Mouse (Mus musculus) thymus, postnatal 25 days (tissue): ENCODE measurements around the gene Stim1.
"Not testable (repeated sequence)": the region's sequence is repeated elsewhere in the genome, so short reads cannot be mapped to it uniquely, and the experiment has no call there.

Source experiments
- DNase-seq: peaks from one replicate; pipeline ENCODE4 v3.0.0; 2022

Gene Stim1

DNA sequence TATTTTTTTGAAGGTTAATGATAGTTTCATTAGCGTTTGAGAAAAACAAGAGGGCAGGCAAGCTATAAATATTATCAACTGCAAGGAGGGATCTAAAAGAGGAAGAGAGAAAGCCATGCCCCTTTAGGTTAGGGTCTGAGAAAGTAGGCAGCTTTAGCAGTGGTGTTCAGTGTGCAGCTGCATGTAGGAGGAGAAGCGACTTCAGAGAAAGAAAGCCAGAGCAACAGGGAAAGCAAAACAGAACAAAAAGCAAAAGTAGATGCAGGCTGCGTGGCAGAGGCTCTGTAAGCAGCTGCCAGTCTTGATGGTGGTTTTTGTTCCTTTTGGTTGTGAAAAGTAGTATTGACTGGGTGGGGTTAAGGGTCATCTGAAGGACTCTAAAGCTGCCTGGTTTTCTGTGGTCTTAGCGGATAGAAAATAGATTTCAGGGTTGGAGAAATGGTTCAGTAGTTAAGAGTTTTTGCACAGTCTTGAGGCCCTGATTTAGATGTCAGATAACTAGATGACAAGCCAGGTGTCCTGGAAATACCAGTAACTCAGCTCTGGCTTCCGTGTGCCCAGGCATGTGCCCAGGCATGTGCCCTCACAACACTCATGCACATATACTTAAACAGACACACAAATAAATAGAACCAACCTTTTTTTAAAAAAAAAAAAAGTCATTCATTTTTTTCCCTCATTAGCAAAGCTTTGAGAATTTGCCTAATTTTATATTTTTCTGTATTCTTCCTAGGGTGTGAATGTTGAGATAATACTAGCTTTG, 191.2 kb downstream of the Stim1 start:
- DNase-seq, result no peak

DNA sequence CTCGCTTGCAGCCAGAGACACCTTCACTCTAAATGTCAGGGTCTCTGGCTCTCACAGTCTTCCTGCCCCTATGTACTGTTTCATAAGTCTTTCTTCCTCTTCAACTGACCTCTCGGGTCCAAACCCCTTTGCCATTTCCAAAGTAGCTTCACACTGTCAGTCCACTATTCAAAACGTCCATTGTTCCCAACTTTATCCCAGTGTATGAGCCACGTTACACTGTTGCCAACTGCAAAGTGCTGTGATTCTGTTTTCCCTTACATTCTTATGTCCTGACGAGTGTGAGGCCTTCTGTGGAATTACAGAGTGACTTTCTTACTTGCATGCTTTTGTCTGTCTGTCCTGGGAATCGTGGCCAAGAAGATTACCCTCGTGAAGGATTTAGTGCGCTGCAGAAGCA, 200.0 kb downstream of the Stim1 start:
- DNase-seq, result no peak

- no peak for DNase-seq
These were observed 205.1 kb downstream of the Stim1 start for GRCm38 (mm10) chr7:102472675-102473074.

DNA sequence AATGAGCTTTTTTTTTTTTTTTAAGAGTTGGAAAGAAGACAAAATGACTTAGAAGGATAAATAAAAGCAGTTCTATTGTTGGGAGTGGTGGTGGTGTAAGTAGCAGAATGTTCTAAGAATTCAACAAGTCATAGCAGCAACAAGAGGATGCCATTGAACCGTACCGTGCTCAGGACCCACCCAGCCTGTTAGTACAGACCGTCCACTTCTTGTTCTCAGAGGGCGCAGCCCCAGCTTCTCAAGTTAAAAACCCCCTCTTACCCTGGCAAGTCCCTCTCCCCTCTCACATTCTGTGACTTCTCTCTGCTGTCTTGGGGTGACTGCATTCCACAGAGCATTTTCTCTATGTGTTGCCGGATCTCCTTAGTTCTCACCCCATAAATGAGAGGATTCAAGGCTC, 209.0 kb downstream of the Stim1 start:
- no peak for DNase-seq

DNA sequence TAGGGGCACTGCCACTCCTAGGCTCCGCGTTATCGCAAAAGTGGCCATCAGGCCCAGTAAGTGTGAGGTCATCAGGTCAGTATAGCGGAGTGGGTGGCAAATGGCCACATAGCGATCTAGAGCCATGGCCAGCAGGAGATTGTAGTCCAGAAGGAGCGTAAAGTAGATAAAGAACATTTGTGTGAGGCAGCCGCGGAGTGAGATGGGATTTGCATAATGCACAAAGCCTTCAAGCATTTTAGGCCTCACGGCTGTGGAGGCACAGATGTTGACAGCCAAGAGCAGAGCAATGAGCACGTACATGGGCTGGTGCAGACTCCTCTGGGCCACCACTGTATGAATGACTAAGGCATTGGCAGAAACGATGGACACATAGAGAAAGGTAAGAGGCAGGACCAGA, 209.8 kb downstream of the Stim1 start:
- no peak for DNase-seq

DNA sequence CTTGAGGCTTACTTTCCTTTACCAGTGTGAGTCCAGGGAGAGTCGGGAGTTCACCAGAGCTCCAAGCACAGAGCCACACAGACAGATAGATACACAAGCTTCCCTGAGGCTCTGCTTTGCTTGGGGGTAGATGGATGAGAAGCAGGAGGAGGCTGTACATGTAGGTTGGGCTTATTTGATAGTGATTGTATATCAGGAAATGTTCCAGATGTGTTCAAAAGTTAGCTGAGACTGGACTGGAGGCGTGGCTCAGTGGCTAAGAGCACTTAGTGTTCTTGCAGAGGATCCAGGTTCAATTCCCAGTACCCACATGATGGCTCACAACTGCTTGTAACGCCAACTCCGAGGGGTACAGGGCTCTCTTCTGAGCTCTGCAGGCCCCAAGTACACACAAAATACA, 210.8 kb downstream of the Stim1 start:
- no peak for DNase-seq

DNA sequence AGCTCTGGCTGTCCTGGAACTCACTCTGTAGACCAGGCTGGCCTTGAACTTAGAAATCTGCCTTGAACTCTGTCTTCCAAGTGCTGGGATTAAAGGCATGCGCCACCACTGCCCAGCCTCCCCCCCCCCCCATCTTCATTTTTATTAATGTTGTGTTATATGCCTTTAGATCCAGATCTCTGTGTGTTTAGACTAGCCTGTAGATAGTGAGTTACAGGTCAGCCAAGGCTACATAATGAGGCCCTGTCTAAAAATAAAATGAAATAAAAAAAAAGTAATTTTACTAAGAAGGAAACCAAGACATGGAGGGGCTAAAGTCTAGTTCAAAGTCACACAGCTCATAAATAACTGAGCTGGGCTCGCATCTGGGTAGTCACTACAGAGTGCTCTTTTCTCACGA, 211.3 kb downstream of the Stim1 start:
- no peak for DNase-seq

GRCm38 (mm10) chr7:102479368-102480078, 211.9 kb downstream of the Stim1 start:
- DNase-seq, result no peak

DNA sequence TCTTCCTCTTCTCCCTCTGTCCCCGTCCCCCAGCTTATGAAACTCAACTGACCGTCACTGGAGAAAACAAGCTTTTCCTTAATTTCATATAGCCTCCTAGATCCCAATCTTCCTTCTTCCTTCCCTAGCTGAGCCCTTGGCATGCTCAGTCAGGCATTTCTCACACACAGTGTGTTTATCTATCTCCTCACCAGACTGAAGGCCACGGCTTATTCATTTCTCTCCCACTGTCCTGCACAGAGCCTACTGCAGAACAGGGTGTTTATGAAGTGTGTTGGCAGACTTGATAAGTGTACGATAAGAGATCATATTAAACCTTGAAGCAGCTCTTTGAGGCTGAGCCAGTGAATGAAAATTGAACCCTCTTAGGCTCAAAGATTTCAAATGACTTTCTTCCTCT, 213.2 kb downstream of the Stim1 start:
- DNase-seq, result no peak

GRCm38 (mm10) chr7:102481579-102481978, 214.0 kb downstream of the Stim1 start, which contains the start of gene Olfr543:
Gene Olfr543, minus strand, starts transcription at chr7:102481679.
- DNase-seq, result no peak

GRCm38 (mm10) chr7:102483665-102484064, 216.1 kb downstream of the Stim1 start:
- no peak for DNase-seq

- DNase-seq, result not testable (repeated sequence)
These were observed 217.2 kb downstream of the Stim1 start for GRCm38 (mm10) chr7:102484766-102485165.

DNA sequence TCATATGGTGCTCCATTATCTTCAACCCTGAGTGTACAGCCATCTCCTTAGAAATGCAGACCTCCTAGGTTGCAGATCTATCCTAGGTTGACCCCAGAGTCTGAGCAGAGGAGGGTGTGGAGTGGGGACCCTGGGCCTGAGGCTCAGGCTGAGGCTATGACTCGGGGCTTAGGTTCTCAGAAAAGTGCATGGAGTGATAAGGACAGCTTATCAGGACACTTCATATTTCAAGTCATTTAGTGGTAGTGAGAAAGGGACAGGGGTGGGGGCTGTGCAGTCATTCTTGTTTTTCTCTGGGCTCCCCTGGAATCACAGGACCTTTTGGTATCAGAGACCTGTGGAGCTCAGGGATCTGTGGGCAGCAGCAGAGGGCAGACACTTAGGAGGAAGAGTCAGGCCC, 218.5 kb downstream of the Stim1 start:
- DNase-seq, result no peak
